Mouse (Mus musculus) embryonic fibroblast, embryonic 13.5 days (primary cell): ENCODE measurements around the gene Gm2a. TPM values are rescaled to one million over a fixed set of nuclear protein-coding genes. Genes with fewer than 3 reads are reported as not detected.
"Not testable (repeated sequence)": the region's sequence is repeated elsewhere in the genome, so short reads cannot be mapped to it uniquely, and the experiment has no call there.

Experiments used
- H3K27ac ChIP-seq: 2 replicates; pipeline ENCODE4 v1.5.1; 2012; ENCODE audit warnings: low read length, control low read depth, inconsistent platforms; ENCODE audit not compliant: insufficient read depth
- H3K4me1 ChIP-seq: 2 replicates; pipeline ENCODE4 v1.6.1; 2011; ENCODE audit warnings: low read length; ENCODE audit not compliant: control insufficient read depth, insufficient read depth
- H3K4me3 ChIP-seq: 2 replicates; pipeline ENCODE4 v1.5.1; 2011; ENCODE audit warnings: mild to moderate bottlenecking, control low read depth, low read length; ENCODE audit not compliant: insufficient read depth
- CTCF ChIP-seq: IDR thresholded peaks from 2 replicates; pipeline ENCODE4 v1.5.1; 2011; ENCODE audit warnings: mild to moderate bottlenecking, control low read depth, low read length, moderate library complexity, borderline replicate concordance; ENCODE audit not compliant: insufficient read depth
- POLR2A ChIP-seq: IDR thresholded peaks from 2 replicates; pipeline ENCODE4 v1.6.1; 2011; ENCODE audit warnings: low read depth, mild to moderate bottlenecking, control low read depth, low read length, moderate library complexity
- polyA plus RNA-seq: library from polyadenylated mRNA; stranded (reverse); fragments of >200 nt; gene quantifications from 2 replicates; pipeline ENCODE4 v1.2.4, GENCODE M21; 2011; ENCODE audit warnings: low read depth; ENCODE audit not compliant: missing spikeins, insufficient read length

The Gm2a gene
- polyA plus RNA-seq, 1 experiment = 20.6 TPM

DNA sequence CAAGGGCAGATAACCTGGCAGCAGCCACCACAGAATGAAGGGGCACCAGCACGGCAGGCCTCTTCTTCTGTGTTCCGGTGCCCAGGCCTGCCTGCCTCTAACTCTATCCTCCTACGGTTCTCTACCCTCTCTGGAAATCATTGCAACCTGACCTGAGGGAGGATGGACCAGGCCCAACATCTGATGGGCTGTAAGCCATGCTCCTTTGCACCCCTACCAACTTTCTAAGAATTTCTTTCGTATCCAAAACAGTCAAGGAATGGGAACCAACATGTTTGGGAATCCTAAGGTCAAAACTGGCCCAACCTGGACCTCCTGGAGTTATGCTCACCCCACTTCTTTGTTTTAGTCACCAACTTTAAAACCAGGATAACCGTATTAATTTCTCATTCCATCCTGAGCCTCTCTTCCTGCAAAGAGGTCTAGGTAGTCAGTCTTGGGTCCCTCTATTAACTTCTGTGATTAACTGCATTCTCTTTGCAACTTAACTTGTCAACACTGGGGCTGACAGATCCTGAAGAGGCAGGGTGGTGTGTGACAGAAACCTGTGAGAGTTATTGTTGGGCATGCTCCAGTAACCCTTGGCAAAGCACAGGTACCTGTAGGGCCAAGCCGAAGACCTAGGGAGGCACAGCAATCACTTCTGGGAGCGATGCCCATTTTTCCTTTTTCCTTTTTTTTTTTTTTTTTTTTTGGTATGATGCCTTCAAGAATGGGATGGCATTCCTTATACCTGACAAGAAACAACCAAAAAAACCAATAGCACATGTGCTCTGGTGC, 11.8 kb downstream of the Gm2a start:
- no peak overlapping the region for H3K27ac ChIP-seq
- no peaks in the 10 kb centered on the region for H3K4me1 ChIP-seq
- no peak overlapping the region for H3K4me3 ChIP-seq
- TF ChIP-seq CTCF (no peak), POLR2A (no peak)

DNA sequence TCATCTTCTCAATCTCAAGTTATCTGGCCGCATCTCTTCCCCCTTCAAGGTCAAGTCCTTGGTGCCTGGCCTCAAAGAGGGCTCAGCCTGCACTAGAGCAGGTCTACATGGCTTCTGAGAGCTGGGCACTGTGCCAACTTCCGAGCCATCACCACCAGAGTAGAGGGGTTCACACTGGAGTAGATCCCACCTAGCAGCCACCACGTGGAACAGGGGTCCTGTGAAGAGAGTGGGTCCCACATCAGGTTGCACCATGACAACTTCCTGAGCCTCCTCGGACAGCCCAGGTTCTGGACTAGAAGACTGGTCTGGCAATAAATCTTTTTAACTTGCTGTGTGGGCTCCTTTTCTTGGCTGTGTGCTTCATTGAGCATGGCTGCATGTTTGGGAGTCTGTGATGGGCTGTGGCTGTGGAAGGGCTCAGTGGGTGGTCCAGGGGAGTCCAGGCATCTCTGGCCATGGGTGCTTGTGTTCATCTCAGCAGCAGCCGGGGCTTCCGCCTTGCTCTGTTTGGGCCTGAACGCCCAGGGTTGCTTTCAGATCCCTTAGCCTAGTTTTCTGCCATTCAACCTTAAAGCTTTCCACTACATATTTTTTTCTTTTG, 12.8 kb downstream of the Gm2a start:
- Histone ChIP-seq H3K4me3 (no peak overlapping the region), H3K4me1 (no peaks in the 10 kb centered on the region), H3K27ac (no peak overlapping the region)
- no peak for TF ChIP-seq POLR2A
- no peak for TF ChIP-seq CTCF

DNA sequence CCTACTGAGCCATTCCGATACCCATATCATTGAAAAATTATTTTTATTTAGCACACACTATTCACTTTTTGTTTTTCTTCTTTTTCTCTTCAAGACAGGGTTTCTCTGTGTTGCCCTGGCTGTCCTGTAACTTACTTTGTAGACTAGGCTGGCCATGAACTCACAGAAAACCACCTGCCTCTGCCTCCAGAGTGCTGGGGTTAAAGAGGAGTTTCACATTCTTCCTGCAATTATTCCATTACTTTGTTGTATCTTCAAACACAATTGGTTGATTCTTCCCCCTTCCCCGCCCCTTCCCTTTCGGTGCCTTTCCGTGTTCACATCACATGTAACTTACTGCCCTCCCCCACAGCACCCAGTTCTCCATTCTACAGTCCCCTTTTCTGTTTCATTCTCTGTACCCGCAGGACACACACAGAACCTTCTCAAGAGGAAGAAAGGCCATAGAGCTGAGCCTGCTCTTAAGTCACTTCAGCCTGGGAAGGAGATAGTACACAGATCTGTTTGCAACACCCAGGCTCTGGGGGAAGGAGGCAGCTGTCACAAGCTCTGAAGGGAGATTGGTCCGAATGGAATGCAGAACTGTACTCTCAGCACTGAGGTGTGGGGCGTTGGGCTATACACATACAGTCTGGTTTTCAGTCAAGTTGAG, 15.4 kb downstream of the Gm2a start:
- Histone ChIP-seq H3K4me1 (no peaks in the 10 kb centered on the region), H3K27ac (no peak overlapping the region), H3K4me3 (no peak overlapping the region)
- TF ChIP-seq POLR2A (no peak), CTCF (no peak)

DNA sequence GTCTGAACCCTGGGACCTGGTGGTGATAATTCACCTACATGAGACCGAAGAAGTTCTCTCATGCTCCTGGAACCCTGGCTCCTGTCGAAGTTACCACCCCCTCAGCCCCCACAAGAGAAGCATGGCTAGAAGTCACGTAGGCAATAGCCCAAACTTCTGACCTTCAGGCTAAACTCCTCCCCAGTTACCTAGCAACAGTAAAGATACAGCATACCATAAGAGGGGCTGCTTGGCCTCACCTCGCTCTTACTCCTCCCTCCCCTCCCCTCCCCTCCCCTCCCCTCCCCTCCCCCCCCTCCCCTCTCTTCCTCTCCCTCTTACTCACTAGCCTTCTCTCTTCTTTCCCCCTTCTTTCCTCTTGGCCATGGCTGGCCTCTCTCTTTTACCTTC, 15.9 kb downstream of the Gm2a start:
- not testable (repeated sequence) for H3K27ac ChIP-seq, H3K4me3 ChIP-seq, H3K4me1 ChIP-seq

DNA sequence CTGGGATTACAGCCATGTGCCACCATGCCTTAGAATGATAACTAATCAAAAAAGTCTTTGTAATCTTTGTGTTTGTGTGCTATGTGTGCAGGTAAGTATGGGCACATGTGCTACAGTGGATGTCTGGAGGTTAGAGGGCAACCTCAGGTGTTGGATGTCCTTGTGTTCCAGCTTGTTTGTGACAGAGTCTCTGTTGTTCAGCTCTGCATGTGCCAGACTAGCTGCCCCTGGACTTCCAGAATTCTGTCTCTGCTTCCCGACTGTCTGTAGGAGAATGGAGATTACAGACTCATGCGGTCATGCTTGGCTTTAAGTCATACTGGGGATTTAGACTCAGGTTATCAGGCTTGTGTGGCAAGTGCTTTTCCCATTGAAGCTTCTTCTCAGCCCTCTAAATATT, 16.4 kb downstream of the Gm2a start:
- Histone ChIP-seq H3K4me3 (no peak overlapping the region), H3K4me1 (no peaks in the 10 kb centered on the region), H3K27ac (no peak overlapping the region)
- TF ChIP-seq CTCF (no peak), POLR2A (no peak)

DNA sequence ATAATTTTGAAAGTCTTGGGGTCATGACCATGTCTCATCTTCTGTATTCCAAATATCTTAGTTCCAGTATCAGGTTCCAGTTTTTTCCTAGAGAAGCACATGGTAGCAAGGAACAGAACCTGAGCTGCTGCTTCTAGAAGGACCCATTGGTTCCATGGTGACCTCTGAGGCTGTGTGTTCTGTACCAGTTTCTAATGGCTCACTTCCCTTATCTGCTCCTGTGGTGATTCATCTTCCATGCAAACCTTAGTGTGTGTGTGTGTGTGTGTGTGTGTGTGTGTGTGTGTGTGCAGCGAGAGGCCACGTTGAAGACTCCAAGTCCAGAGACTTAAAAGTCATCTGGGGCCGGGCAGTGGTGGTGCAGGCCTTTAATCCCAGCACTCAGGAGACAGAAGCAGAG, 18.1 kb downstream of the Gm2a start:
- TF ChIP-seq CTCF = no peak
- TF ChIP-seq POLR2A = no peak
- no peak overlapping the region for H3K27ac ChIP-seq
- H3K4me1 ChIP-seq = no peaks in the 10 kb centered on the region
- H3K4me3 ChIP-seq = no peak overlapping the region

DNA sequence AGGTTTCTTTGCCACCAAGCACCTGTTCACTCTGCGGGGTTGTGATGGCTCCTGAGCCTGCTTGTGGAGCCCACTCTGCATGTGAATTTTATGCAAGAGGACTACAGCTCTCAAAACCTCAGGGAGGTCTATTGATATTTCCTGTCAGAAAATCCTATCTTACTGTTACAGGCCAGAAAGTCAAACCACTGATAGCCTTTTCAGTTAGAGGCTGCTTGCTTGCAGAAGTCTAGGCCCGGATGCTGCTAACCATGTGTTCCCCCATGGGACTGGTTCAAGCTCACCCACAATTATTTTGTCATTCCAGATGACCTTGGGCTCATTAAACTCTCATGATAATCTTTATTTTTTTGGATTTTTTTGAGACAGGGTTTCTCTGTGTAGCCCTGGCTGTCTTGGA, 19.1 kb downstream of the Gm2a start:
- H3K4me1 ChIP-seq = no peaks in the 10 kb centered on the region

DNA sequence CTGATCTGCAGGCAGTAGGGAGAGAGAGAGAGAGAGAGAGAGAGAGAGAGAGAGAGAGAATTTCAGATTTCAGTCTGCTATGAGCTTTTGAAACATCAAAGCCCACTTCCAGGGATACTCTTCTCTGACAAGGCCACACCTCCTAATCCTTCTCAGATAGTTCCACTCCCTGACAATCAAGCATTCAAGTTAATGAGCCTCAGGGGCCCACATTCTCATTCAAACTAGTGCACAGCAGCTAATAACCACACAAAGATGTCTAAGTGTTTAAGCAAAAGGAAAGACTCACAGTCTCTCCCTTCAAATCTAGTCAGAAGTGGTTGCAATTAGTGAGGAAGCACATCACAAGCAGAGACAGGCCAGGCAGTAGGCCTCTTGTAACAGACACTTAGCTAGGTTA, 22.4 kb downstream of the Gm2a start:
- no peaks in the 10 kb centered on the region for H3K4me1 ChIP-seq
- TF ChIP-seq POLR2A = no peak
- no peak for TF ChIP-seq CTCF
- H3K27ac ChIP-seq = no peak overlapping the region
- no peak overlapping the region for H3K4me3 ChIP-seq

More for the DNA sequence above, 19.1 kb downstream of the Gm2a start:
- no peak overlapping the region for H3K27ac ChIP-seq
- no peak overlapping the region for H3K4me3 ChIP-seq
- no peak for TF ChIP-seq CTCF
- TF ChIP-seq POLR2A = no peak

DNA sequence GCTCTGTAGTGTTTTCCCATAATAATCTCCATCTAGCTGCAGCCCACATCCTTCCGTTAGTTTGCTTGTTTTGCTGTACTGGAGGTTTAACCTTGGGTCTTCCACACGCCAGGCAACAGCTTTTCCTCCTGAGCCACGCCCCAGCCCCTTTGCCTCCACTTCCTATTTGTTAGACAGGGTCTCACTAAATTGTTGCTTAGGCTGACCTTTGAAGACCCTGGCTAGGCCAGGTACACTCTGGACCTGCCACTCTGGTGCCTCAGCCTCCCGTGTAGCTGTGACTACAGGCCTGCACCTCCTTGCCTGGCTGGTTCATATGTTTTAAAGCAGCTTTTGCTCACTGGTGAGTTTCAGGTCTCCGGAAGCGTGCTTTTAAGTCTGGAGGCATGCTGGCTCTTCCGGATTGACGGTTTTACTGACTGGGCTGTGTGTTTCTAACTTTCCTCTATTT, 22.9 kb downstream of the Gm2a start:
- TF ChIP-seq POLR2A (no peak), CTCF (no peak)
- no peak overlapping the region for H3K4me3 ChIP-seq
- no peaks in the 10 kb centered on the region for H3K4me1 ChIP-seq
- H3K27ac ChIP-seq = no peak overlapping the region

DNA sequence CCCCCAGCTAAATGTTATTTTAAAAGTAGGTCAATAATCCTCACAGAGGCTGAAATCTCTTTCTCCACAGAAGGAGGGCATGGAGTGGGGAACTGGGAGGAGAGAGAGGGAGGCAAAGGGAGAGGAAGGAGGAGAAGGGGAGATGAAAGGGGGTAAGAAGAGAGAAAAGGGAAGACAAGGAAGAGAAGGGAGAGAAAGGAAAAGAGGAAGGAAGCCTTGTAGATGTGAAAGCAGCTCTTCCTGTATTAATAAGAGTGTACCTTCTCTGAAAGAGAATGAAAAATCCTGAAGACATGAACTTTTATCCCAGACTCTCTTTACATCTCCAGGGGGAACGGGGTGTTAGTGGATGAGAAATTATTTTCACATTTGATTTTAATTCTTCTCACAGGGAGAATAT, 23.5 kb downstream of the Gm2a start:
- Histone ChIP-seq H3K4me3 (no peak overlapping the region), H3K4me1 (no peaks in the 10 kb centered on the region), H3K27ac (no peak overlapping the region)
- TF ChIP-seq POLR2A = no peak
- TF ChIP-seq CTCF = no peak
